Mouse (Mus musculus): Measurements from ENCODE around the gene Sipa1l1. TPM values are rescaled to one million over a fixed set of nuclear protein-coding genes. Genes with fewer than 3 reads are reported as not detected.

Sipa1l1 gene
- polyA plus RNA-seq, 1 experiment from 2014 or later, result 3.7 TPM

- H3K9me3 ChIP-seq (replicated peaks), result no peaks in the 10 kb centered on the region
- H3K27me3 ChIP-seq, result no peaks in the 10 kb centered on the region
- H3K4me1 ChIP-seq (replicated peaks), result peaks cover 4% of the 10 kb centered on the region
- H3K9ac ChIP-seq, result no peak overlapping the region
- H3K4me2 ChIP-seq, result no peak overlapping the region
- no peaks in the 10 kb centered on the region for H3K36me3 ChIP-seq (replicated peaks)
- H3K4me3 ChIP-seq (replicated peaks), result no peak overlapping the region
- no peak for ATAC-seq (ENCODE audit: insufficient read depth)
- H3K27ac ChIP-seq (replicated peaks), result no peak overlapping the region
- WGBS (ENCODE audit: insufficient replicate concordance), result 69% methylated on average over 9 of the region's 9 CpGs
Observed at GRCm38 (mm10) chr12:82298662-82299460, 129.7 kb downstream of the Sipa1l1 start.

GRCm38 (mm10) chr12:82304140-82304539, 135.0 kb downstream of the Sipa1l1 start:
- no peak for ATAC-seq (ENCODE audit: insufficient read depth)

GRCm38 (mm10) chr12:82306035-82306434, 136.9 kb downstream of the Sipa1l1 start:
- 53% methylated on average over 4 of the region's 4 CpGs for WGBS (ENCODE audit: insufficient replicate concordance)

More at GRCm38 (mm10) chr12:82304140-82304539, 135.0 kb downstream of the Sipa1l1 start:
- Histone ChIP-seq H3K9ac (no peak overlapping the region), H3K4me1 (replicated peaks) (no peaks in the 10 kb centered on the region), H3K36me3 (replicated peaks) (no peaks in the 10 kb centered on the region), H3K27me3 (no peaks in the 10 kb centered on the region), H3K27ac (replicated peaks) (no peak overlapping the region), H3K4me2 (no peak overlapping the region), H3K9me3 (replicated peaks) (no peaks in the 10 kb centered on the region), H3K4me3 (replicated peaks) (no peak overlapping the region)
- 70% methylated on average over 2 of the region's 2 CpGs for WGBS (ENCODE audit: insufficient replicate concordance)

GRCm38 (mm10) chr12:82311593-82311992, 142.5 kb downstream of the Sipa1l1 start:
- Histone ChIP-seq H3K4me2 (no peak overlapping the region), H3K9ac (no peak overlapping the region), H3K27ac (replicated peaks) (no peak overlapping the region), H3K4me3 (replicated peaks) (no peak overlapping the region), H3K9me3 (replicated peaks) (no peaks in the 10 kb centered on the region), H3K27me3 (no peaks in the 10 kb centered on the region), H3K4me1 (replicated peaks) (no peaks in the 10 kb centered on the region), H3K36me3 (replicated peaks) (no peaks in the 10 kb centered on the region)
- ATAC-seq (ENCODE audit: insufficient read depth), result no peak
- 67% methylated on average over 2 of the region's 2 CpGs for WGBS (ENCODE audit: insufficient replicate concordance)

More at GRCm38 (mm10) chr12:82306035-82306434, 136.9 kb downstream of the Sipa1l1 start:
- Histone ChIP-seq H3K9me3 (replicated peaks) (no peaks in the 10 kb centered on the region), H3K4me1 (replicated peaks) (no peaks in the 10 kb centered on the region), H3K36me3 (replicated peaks) (no peaks in the 10 kb centered on the region), H3K4me3 (replicated peaks) (no peak overlapping the region), H3K27ac (replicated peaks) (no peak overlapping the region), H3K27me3 (no peaks in the 10 kb centered on the region), H3K9ac (no peak overlapping the region), H3K4me2 (no peak overlapping the region)
- ATAC-seq (ENCODE audit: insufficient read depth), result no peak

- no peaks in the 10 kb centered on the region for H3K36me3 ChIP-seq (replicated peaks)
- H3K27me3 ChIP-seq, result no peaks in the 10 kb centered on the region
- 65% methylated on average over 17 of the region's 17 CpGs for WGBS (ENCODE audit: insufficient replicate concordance)
- no peak overlapping the region for H3K4me3 ChIP-seq (replicated peaks)
- H3K4me2 ChIP-seq, result no peak overlapping the region
- H3K9me3 ChIP-seq (replicated peaks), result no peaks in the 10 kb centered on the region
- no peak for ATAC-seq (ENCODE audit: insufficient read depth)
- H3K27ac ChIP-seq (replicated peaks), result no peak overlapping the region
- no peaks in the 10 kb centered on the region for H3K4me1 ChIP-seq (replicated peaks)
- no peak overlapping the region for H3K9ac ChIP-seq
Observed at GRCm38 (mm10) chr12:82312091-82312820, 143.1 kb downstream of the Sipa1l1 start.

- no peaks in the 10 kb centered on the region for H3K27me3 ChIP-seq
- H3K9ac ChIP-seq, result no peak overlapping the region
- no peaks in the 10 kb centered on the region for H3K36me3 ChIP-seq (replicated peaks)
- WGBS (ENCODE audit: insufficient replicate concordance), result 59% methylated on average over 3 of the region's 3 CpGs
- H3K4me3 ChIP-seq (replicated peaks), result no peak overlapping the region
- no peaks in the 10 kb centered on the region for H3K9me3 ChIP-seq (replicated peaks)
- H3K27ac ChIP-seq (replicated peaks), result no peak overlapping the region
- no peak overlapping the region for H3K4me2 ChIP-seq
- ATAC-seq (ENCODE audit: insufficient read depth), result no peak
- no peaks in the 10 kb centered on the region for H3K4me1 ChIP-seq (replicated peaks)
Observed at GRCm38 (mm10) chr12:82313091-82313490, 144.0 kb downstream of the Sipa1l1 start.

GRCm38 (mm10) chr12:82319436-82320131, 150.5 kb downstream of the Sipa1l1 start:
- 58% methylated on average over 7 of the region's 7 CpGs for WGBS (ENCODE audit: insufficient replicate concordance)
- Histone ChIP-seq H3K27me3 (no peaks in the 10 kb centered on the region), H3K4me1 (replicated peaks) (peaks cover 3% of the 10 kb centered on the region; the same call in 1 of the 2 replicates), H3K4me2 (no peak overlapping the region), H3K9me3 (replicated peaks) (no peaks in the 10 kb centered on the region), H3K9ac (no peak overlapping the region), H3K27ac (replicated peaks) (no peak overlapping the region), H3K36me3 (replicated peaks) (no peaks in the 10 kb centered on the region), H3K4me3 (replicated peaks) (no peak overlapping the region)
- no peak for ATAC-seq (ENCODE audit: insufficient read depth)

GRCm38 (mm10) chr12:82320204-82320603, 151.1 kb downstream of the Sipa1l1 start:
- no peak for ATAC-seq (ENCODE audit: insufficient read depth)
- H3K27ac ChIP-seq (replicated peaks), result no peak overlapping the region
- no peaks in the 10 kb centered on the region for H3K27me3 ChIP-seq
- H3K4me2 ChIP-seq, result no peak overlapping the region
- 55% methylated on average over 3 of the region's 3 CpGs for WGBS (ENCODE audit: insufficient replicate concordance)
- no peak overlapping the region for H3K4me3 ChIP-seq (replicated peaks)
- no peaks in the 10 kb centered on the region for H3K36me3 ChIP-seq (replicated peaks)
- peaks cover 3% of the 10 kb centered on the region; the same call in 1 of the 2 replicates for H3K4me1 ChIP-seq (replicated peaks)
- no peaks in the 10 kb centered on the region for H3K9me3 ChIP-seq (replicated peaks)
- no peak overlapping the region for H3K9ac ChIP-seq

GRCm38 (mm10) chr12:82321397-82321796, 152.3 kb downstream of the Sipa1l1 start:
- Histone ChIP-seq H3K4me1 (replicated peaks) (peaks cover 3% of the 10 kb centered on the region; the same call in 1 of the 2 replicates), H3K9ac (no peak overlapping the region), H3K4me3 (replicated peaks) (no peak overlapping the region), H3K27ac (replicated peaks) (no peak overlapping the region), H3K4me2 (no peak overlapping the region), H3K27me3 (no peaks in the 10 kb centered on the region), H3K9me3 (replicated peaks) (no peaks in the 10 kb centered on the region), H3K36me3 (replicated peaks) (no peaks in the 10 kb centered on the region)
- no peak for ATAC-seq (ENCODE audit: insufficient read depth)
- WGBS (ENCODE audit: insufficient replicate concordance), result 79% methylated on average over 8 of the region's 8 CpGs

GRCm38 (mm10) chr12:82321855-82322254, 152.7 kb downstream of the Sipa1l1 start:
- Histone ChIP-seq H3K27me3 (no peaks in the 10 kb centered on the region), H3K27ac (replicated peaks) (no peak overlapping the region)
- WGBS (ENCODE audit: insufficient replicate concordance), result 77% methylated on average over 2 of the region's 2 CpGs

More at GRCm38 (mm10) chr12:82321855-82322254, 152.7 kb downstream of the Sipa1l1 start:
- ATAC-seq (ENCODE audit: insufficient read depth), result no peak
- no peak overlapping the region for H3K4me3 ChIP-seq (replicated peaks)
- no peak overlapping the region for H3K9ac ChIP-seq
- no peak overlapping the region for H3K4me2 ChIP-seq
- H3K36me3 ChIP-seq (replicated peaks), result no peaks in the 10 kb centered on the region
- peaks cover 3% of the 10 kb centered on the region; the same call in 1 of the 2 replicates for H3K4me1 ChIP-seq (replicated peaks)
- H3K9me3 ChIP-seq (replicated peaks), result no peaks in the 10 kb centered on the region
